Mouse (Mus musculus): Measurements from ENCODE around the gene Set. TPM values are rescaled to one million over a fixed set of nuclear protein-coding genes. Genes with fewer than 3 reads are reported as not detected.

Gene Set
- polyA plus RNA-seq, 1 experiment = 1,058 TPM

DNA sequence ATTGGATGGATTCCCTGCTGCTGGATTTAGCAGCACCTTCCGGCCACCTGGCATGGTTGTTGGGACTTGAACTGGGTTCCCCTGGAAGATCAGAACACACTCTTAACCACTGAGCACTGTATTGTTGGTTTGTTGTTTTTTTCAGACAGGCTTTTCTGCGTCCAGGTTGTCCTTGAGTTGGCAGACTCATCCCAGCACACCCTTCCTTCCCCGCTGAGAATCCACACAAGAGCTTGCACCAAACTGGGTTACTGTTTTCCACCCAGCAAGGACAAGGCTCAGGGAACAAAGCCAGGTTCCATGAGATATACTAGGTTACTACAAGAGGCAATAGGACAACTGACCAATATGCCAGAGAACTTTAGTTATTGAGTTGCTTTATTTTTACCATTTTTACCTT, 442 bp upstream of the Set start:
- H3K9me3 ChIP-seq (replicated peaks; ENCODE audit: control insufficient read depth, insufficient read depth, low read length, poor library complexity, severe bottlenecking) = no peaks in the 10 kb centered on the region
- TF ChIP-seq CTCF (IDR thresholded peaks at IDR 0.05; ENCODE audit: low read depth, low read length) = no peak
- no peak for TF ChIP-seq POLR2A (IDR thresholded peaks at IDR 0.05; ENCODE audit: insufficient read depth, low read length)
- TF ChIP-seq EP300 (IDR thresholded peaks at IDR 0.05; ENCODE audit: insufficient read depth, low read depth, low read length) = no peak
- no peaks in the 10 kb centered on the region for H3K27me3 ChIP-seq (ENCODE audit: control insufficient read depth, insufficient read depth, low read length, poor library complexity, severe bottlenecking)
- no peaks in the 10 kb centered on the region for H3K4me1 ChIP-seq (ENCODE audit: control insufficient read depth, insufficient read depth, low read length)
- H3K27ac ChIP-seq (ENCODE audit: insufficient read depth, low read length) = peak overlapping the region; percentile 55; the same call in 1 of the 2 replicates
- no peak overlapping the region for H3K4me3 ChIP-seq (ENCODE audit: low read depth, low read length)
- H3K9ac ChIP-seq (ENCODE audit: low read depth, poor library complexity, severe bottlenecking) = no peak overlapping the region
- H3K36me3 ChIP-seq (ENCODE audit: control insufficient read depth, insufficient read depth, low read length, poor library complexity, severe bottlenecking) = no peaks in the 10 kb centered on the region

- Histone ChIP-seq H3K4me1 (ENCODE audit: control insufficient read depth, insufficient read depth, low read length) (no peaks in the 10 kb centered on the region), H3K36me3 (ENCODE audit: control insufficient read depth, insufficient read depth, low read length, poor library complexity, severe bottlenecking) (peaks cover 5% of the 10 kb centered on the region; the same call in 1 of the 2 replicates), H3K27ac (ENCODE audit: insufficient read depth, low read length) (no peak overlapping the region)
These were observed 1.2 kb downstream of the Set start for GRCm38 (mm10) chr2:30058418-30058817.

DNA sequence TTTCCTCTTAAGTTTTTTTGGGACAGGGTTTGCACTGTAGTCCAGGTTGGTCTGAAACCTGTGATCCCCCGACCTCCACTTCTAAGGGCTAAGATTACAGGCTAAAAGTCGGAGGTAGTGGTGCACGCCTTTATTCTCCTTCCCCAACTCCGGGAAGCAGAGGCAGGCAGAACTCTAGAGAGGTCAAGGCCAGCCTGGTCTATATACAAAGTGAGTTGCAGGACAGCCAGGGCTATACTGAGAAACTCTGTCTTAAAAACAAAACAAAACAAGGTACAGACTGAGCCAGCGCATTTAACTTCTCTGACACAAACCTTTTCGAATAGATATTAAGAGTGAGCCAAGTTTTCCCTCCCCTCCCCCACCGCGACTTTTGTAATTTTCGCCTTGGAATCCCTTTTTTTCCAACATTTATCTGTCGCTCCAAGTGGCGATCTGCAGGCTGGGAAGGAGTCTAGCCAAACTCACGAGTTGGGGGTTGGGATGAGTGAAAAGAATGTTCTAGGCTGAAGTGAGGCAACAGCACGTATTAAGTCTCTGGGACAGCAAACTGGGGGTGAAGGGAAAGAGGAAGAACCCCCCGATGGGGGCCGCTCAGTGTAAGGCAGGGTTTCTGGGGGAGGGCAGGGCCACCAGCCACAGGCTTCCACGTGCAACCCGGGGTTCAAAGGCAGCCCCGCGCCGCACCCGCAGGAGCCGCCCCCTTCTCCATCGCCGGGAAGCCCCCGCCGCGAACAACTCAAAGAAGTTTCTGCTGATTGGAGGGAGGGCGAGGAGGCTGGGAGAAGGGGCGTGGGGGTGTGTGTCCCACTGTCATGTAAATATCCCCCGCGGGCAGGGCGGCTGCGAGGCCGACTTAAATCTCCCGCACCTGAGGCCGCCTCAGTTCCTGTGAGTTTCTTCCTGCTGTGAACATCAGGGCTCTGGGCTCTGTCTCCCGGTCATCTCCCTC, 4.3 kb downstream of the Set start:
- no peaks in the 10 kb centered on the region for H3K9me3 ChIP-seq (replicated peaks; ENCODE audit: control insufficient read depth, insufficient read depth, low read length, poor library complexity, severe bottlenecking)
- H3K4me1 ChIP-seq (ENCODE audit: control insufficient read depth, insufficient read depth, low read length) = no peaks in the 10 kb centered on the region
- peak; percentile 48; the same call in 1 of the 2 replicates for TF ChIP-seq EP300 (IDR thresholded peaks at IDR 0.05; ENCODE audit: insufficient read depth, low read depth, low read length)
- no peak for TF ChIP-seq CTCF (IDR thresholded peaks at IDR 0.05; ENCODE audit: low read depth, low read length)
- TF ChIP-seq POLR2A (IDR thresholded peaks at IDR 0.05; ENCODE audit: insufficient read depth, low read length) = peak; percentile 35
- no peaks in the 10 kb centered on the region for H3K27me3 ChIP-seq (ENCODE audit: control insufficient read depth, insufficient read depth, low read length, poor library complexity, severe bottlenecking)
- H3K36me3 ChIP-seq (ENCODE audit: control insufficient read depth, insufficient read depth, low read length, poor library complexity, severe bottlenecking) = peaks cover 15% of the 10 kb centered on the region
- H3K9ac ChIP-seq (ENCODE audit: low read depth, poor library complexity, severe bottlenecking) = peak overlapping the region; percentile 100
- peak overlapping the region; percentile 84 for H3K27ac ChIP-seq (ENCODE audit: insufficient read depth, low read length)
- peak overlapping the region; percentile 93 for H3K4me3 ChIP-seq (ENCODE audit: low read depth, low read length)

More at GRCm38 (mm10) chr2:30058418-30058817, 1.2 kb downstream of the Set start:
- Histone ChIP-seq H3K4me3 (ENCODE audit: low read depth, low read length) (no peak overlapping the region), H3K9ac (ENCODE audit: low read depth, poor library complexity, severe bottlenecking) (no peak overlapping the region), H3K9me3 (replicated peaks; ENCODE audit: control insufficient read depth, insufficient read depth, low read length, poor library complexity, severe bottlenecking) (no peaks in the 10 kb centered on the region), H3K27me3 (ENCODE audit: control insufficient read depth, insufficient read depth, low read length, poor library complexity, severe bottlenecking) (no peaks in the 10 kb centered on the region)
- TF ChIP-seq EP300 (IDR thresholded peaks at IDR 0.05; ENCODE audit: insufficient read depth, low read depth, low read length) = no peak
- no peak for TF ChIP-seq POLR2A (IDR thresholded peaks at IDR 0.05; ENCODE audit: insufficient read depth, low read length)
- no peak for TF ChIP-seq CTCF (IDR thresholded peaks at IDR 0.05; ENCODE audit: low read depth, low read length)

- peak overlapping the region; percentile 100 for H3K9ac ChIP-seq (ENCODE audit: low read depth, poor library complexity, severe bottlenecking)
- TF ChIP-seq POLR2A (IDR thresholded peaks at IDR 0.05; ENCODE audit: insufficient read depth, low read length) (peak; percentile 20), CTCF (IDR thresholded peaks at IDR 0.05; ENCODE audit: low read depth, low read length) (no peak), EP300 (IDR thresholded peaks at IDR 0.05; ENCODE audit: insufficient read depth, low read depth, low read length) (no peak)
- H3K4me1 ChIP-seq (ENCODE audit: control insufficient read depth, insufficient read depth, low read length) = no peaks in the 10 kb centered on the region
- H3K4me3 ChIP-seq (ENCODE audit: low read depth, low read length) = peak overlapping the region; percentile 93
- peak overlapping the region; percentile 71 for H3K27ac ChIP-seq (ENCODE audit: insufficient read depth, low read length)
- peaks cover 18% of the 10 kb centered on the region for H3K36me3 ChIP-seq (ENCODE audit: control insufficient read depth, insufficient read depth, low read length, poor library complexity, severe bottlenecking)
- no peaks in the 10 kb centered on the region for H3K27me3 ChIP-seq (ENCODE audit: control insufficient read depth, insufficient read depth, low read length, poor library complexity, severe bottlenecking)
- no peaks in the 10 kb centered on the region for H3K9me3 ChIP-seq (replicated peaks; ENCODE audit: control insufficient read depth, insufficient read depth, low read length, poor library complexity, severe bottlenecking)
These were observed 5.3 kb downstream of the Set start for GRCm38 (mm10) chr2:30062249-30063093.

DNA sequence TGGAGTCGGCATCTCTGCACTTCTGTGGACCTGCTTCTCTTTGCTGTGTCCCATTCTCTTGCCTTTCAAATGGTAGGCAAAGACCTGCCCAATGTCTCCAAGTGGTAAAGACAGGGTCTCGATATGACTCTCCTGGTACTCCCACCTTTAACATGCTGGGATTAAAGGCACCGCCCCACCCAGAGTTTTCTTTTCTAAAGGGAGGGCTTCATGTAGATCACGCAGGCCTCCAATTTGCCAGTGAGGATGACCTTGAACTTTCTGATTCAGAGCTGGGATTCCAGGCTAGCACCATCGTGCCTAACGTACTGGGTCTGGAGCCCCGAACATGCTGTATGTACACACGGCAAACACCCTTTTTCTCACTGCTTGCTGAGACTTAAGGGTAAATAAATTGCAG, 6.1 kb downstream of the Set start:
- Histone ChIP-seq H3K4me3 (ENCODE audit: low read depth, low read length) (peak overlapping the region; percentile 93), H3K9ac (ENCODE audit: low read depth, poor library complexity, severe bottlenecking) (peak overlapping the region; percentile 100), H3K9me3 (replicated peaks; ENCODE audit: control insufficient read depth, insufficient read depth, low read length, poor library complexity, severe bottlenecking) (no peaks in the 10 kb centered on the region), H3K27me3 (ENCODE audit: control insufficient read depth, insufficient read depth, low read length, poor library complexity, severe bottlenecking) (no peaks in the 10 kb centered on the region), H3K36me3 (ENCODE audit: control insufficient read depth, insufficient read depth, low read length, poor library complexity, severe bottlenecking) (peaks cover 24% of the 10 kb centered on the region), H3K27ac (ENCODE audit: insufficient read depth, low read length) (peak overlapping the region; percentile 71), H3K4me1 (ENCODE audit: control insufficient read depth, insufficient read depth, low read length) (no peaks in the 10 kb centered on the region)
- TF ChIP-seq CTCF (IDR thresholded peaks at IDR 0.05; ENCODE audit: low read depth, low read length) = no peak
- TF ChIP-seq EP300 (IDR thresholded peaks at IDR 0.05; ENCODE audit: insufficient read depth, low read depth, low read length) = no peak
- TF ChIP-seq POLR2A (IDR thresholded peaks at IDR 0.05; ENCODE audit: insufficient read depth, low read length) = no peak
